Mouse (Mus musculus): ENCODE measurements around the gene Stk39. TPM values are rescaled to one million over a fixed set of nuclear protein-coding genes. Genes with fewer than 3 reads are reported as not detected.

The Stk39 gene
- polyA plus RNA-seq, 1 experiment from 2014 or later, result 39.0 TPM

GRCm38 (mm10) chr2:68296743-68297142, 175.3 kb downstream of the Stk39 start:
- no peaks in the 10 kb centered on the region for H3K27me3 ChIP-seq (ENCODE audit: control insufficient read depth, insufficient read depth, low read length)
- H3K4me3 ChIP-seq (replicated peaks; ENCODE audit: low read depth, low read length), result no peak overlapping the region
- no peaks in the 10 kb centered on the region for H3K9me3 ChIP-seq (ENCODE audit: control insufficient read depth, low read length)
- H3K9ac ChIP-seq (replicated peaks; ENCODE audit: low read length), result no peak overlapping the region
- peaks cover 1% of the 10 kb centered on the region; the same call in 1 of the 2 replicates for H3K4me1 ChIP-seq (ENCODE audit: control insufficient read depth, insufficient read depth, low read length)
- ATAC-seq (ENCODE audit: low FRiP score, low TSS enrichment) (no peak), DNase-seq (no peak)
- 90% methylated on average over 2 of the region's 2 CpGs for WGBS
- peaks cover 5% of the 10 kb centered on the region; the same call in 1 of the 2 replicates for H3K36me3 ChIP-seq (ENCODE audit: control insufficient read depth, insufficient read depth, low read length)
- H3K27ac ChIP-seq (replicated peaks; ENCODE audit: low read depth, low read length), result no peak overlapping the region
- H3K4me2 ChIP-seq (ENCODE audit: low read length), result no peak overlapping the region

DNA sequence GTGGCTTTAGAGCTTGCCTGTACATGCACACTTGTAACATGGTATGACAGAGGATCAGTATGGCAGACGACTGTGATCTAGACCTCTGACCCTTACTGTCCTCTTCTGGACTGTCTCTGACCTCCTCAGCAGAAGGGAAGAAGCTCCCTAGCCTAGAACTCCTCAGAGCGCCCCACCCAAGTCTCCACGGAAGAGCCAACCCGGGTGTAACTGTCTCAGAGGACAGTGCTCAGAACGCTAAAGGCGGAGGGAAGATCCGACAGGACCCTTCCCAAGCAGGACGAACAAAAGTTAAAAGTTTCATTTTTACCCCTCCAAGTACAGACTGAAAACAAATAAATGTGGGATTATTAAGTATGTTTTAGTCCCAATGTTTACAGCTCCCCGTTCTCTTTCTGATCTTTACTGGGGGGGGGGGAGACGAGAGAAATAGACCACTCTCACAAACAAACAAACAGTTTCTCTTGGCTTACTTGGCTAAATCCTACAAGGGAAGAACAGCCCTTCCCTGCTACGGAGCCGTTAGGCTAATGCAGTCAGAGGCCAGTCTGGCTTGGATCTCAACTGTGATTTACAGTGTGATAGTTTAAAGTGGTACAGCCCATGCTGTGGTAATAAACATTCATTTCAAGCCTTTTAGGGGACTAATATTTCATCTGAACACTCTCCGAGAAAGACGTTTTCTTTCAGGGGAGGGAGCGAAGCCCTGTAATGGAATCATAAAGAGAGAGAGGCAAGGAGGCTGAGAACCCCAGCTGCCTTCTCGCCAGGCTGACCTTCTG, 179.3 kb downstream of the Stk39 start:
- 88% methylated on average over 16 of the region's 16 CpGs for WGBS
- DNase-seq (no peak), ATAC-seq (ENCODE audit: low FRiP score, low TSS enrichment) (no peak)
- no peaks in the 10 kb centered on the region for H3K27me3 ChIP-seq (ENCODE audit: control insufficient read depth, insufficient read depth, low read length)
- H3K4me1 ChIP-seq (ENCODE audit: control insufficient read depth, insufficient read depth, low read length), result no peaks in the 10 kb centered on the region
- H3K4me2 ChIP-seq (ENCODE audit: low read length), result no peak overlapping the region
- H3K27ac ChIP-seq (replicated peaks; ENCODE audit: low read depth, low read length), result no peak overlapping the region
- H3K4me3 ChIP-seq (replicated peaks; ENCODE audit: low read depth, low read length), result no peak overlapping the region
- no peaks in the 10 kb centered on the region for H3K9me3 ChIP-seq (ENCODE audit: control insufficient read depth, low read length)
- no peaks in the 10 kb centered on the region for H3K36me3 ChIP-seq (ENCODE audit: control insufficient read depth, insufficient read depth, low read length)
- no peak overlapping the region for H3K9ac ChIP-seq (replicated peaks; ENCODE audit: low read length)

GRCm38 (mm10) chr2:68291895-68292294, 180.2 kb downstream of the Stk39 start:
- H3K4me1 ChIP-seq (ENCODE audit: control insufficient read depth, insufficient read depth, low read length), result no peaks in the 10 kb centered on the region
- no peaks in the 10 kb centered on the region for H3K36me3 ChIP-seq (ENCODE audit: control insufficient read depth, insufficient read depth, low read length)
- H3K4me3 ChIP-seq (replicated peaks; ENCODE audit: low read depth, low read length), result no peak overlapping the region
- ATAC-seq (ENCODE audit: low FRiP score, low TSS enrichment) (no peak), DNase-seq (no peak)
- no peak overlapping the region for H3K27ac ChIP-seq (replicated peaks; ENCODE audit: low read depth, low read length)
- H3K9me3 ChIP-seq (ENCODE audit: control insufficient read depth, low read length), result no peaks in the 10 kb centered on the region
- H3K27me3 ChIP-seq (ENCODE audit: control insufficient read depth, insufficient read depth, low read length), result no peaks in the 10 kb centered on the region
- H3K9ac ChIP-seq (replicated peaks; ENCODE audit: low read length), result no peak overlapping the region
- 55% methylated on average over 5 of the region's 5 CpGs for WGBS
- no peak overlapping the region for H3K4me2 ChIP-seq (ENCODE audit: low read length)

GRCm38 (mm10) chr2:68289961-68290360, 182.1 kb downstream of the Stk39 start:
- no peaks in the 10 kb centered on the region for H3K4me1 ChIP-seq (ENCODE audit: control insufficient read depth, insufficient read depth, low read length)
- DNase-seq (no peak), ATAC-seq (ENCODE audit: low FRiP score, low TSS enrichment) (no peak)
- H3K27ac ChIP-seq (replicated peaks; ENCODE audit: low read depth, low read length), result no peak overlapping the region
- H3K27me3 ChIP-seq (ENCODE audit: control insufficient read depth, insufficient read depth, low read length), result no peaks in the 10 kb centered on the region
- H3K4me2 ChIP-seq (ENCODE audit: low read length), result no peak overlapping the region
- H3K9me3 ChIP-seq (ENCODE audit: control insufficient read depth, low read length), result no peaks in the 10 kb centered on the region
- 38% methylated on average over 4 of the region's 4 CpGs for WGBS
- H3K9ac ChIP-seq (replicated peaks; ENCODE audit: low read length), result no peak overlapping the region
- no peak overlapping the region for H3K4me3 ChIP-seq (replicated peaks; ENCODE audit: low read depth, low read length)
- H3K36me3 ChIP-seq (ENCODE audit: control insufficient read depth, insufficient read depth, low read length), result no peaks in the 10 kb centered on the region

- no peak overlapping the region for H3K4me2 ChIP-seq (ENCODE audit: low read length)
- H3K4me3 ChIP-seq (replicated peaks; ENCODE audit: low read depth, low read length), result no peak overlapping the region
- 88% methylated on average over 10 of the region's 10 CpGs for WGBS
- H3K9me3 ChIP-seq (ENCODE audit: control insufficient read depth, low read length), result no peaks in the 10 kb centered on the region
- DNase-seq (no peak), ATAC-seq (ENCODE audit: low FRiP score, low TSS enrichment) (no peak)
- no peaks in the 10 kb centered on the region for H3K36me3 ChIP-seq (ENCODE audit: control insufficient read depth, insufficient read depth, low read length)
- H3K9ac ChIP-seq (replicated peaks; ENCODE audit: low read length), result no peak overlapping the region
- no peak overlapping the region for H3K27ac ChIP-seq (replicated peaks; ENCODE audit: low read depth, low read length)
- no peaks in the 10 kb centered on the region for H3K4me1 ChIP-seq (ENCODE audit: control insufficient read depth, insufficient read depth, low read length)
- H3K27me3 ChIP-seq (ENCODE audit: control insufficient read depth, insufficient read depth, low read length), result no peaks in the 10 kb centered on the region
These were observed 182.9 kb downstream of the Stk39 start for GRCm38 (mm10) chr2:68289177-68289576.

- DNase-seq (no peak), ATAC-seq (ENCODE audit: low FRiP score, low TSS enrichment) (no peak)
- Histone ChIP-seq H3K4me2 (ENCODE audit: low read length) (no peak overlapping the region), H3K27me3 (ENCODE audit: control insufficient read depth, insufficient read depth, low read length) (no peaks in the 10 kb centered on the region), H3K9ac (replicated peaks; ENCODE audit: low read length) (no peak overlapping the region), H3K9me3 (ENCODE audit: control insufficient read depth, low read length) (no peaks in the 10 kb centered on the region), H3K4me3 (replicated peaks; ENCODE audit: low read depth, low read length) (no peak overlapping the region), H3K27ac (replicated peaks; ENCODE audit: low read depth, low read length) (no peak overlapping the region), H3K4me1 (ENCODE audit: control insufficient read depth, insufficient read depth, low read length) (no peaks in the 10 kb centered on the region), H3K36me3 (ENCODE audit: control insufficient read depth, insufficient read depth, low read length) (no peaks in the 10 kb centered on the region)
- WGBS, result 98% methylated on average over 10 of the region's 10 CpGs
These were observed 184.0 kb downstream of the Stk39 start for GRCm38 (mm10) chr2:68288106-68288505.

- Histone ChIP-seq H3K9ac (replicated peaks; ENCODE audit: low read length) (no peak overlapping the region), H3K27me3 (ENCODE audit: control insufficient read depth, insufficient read depth, low read length) (no peaks in the 10 kb centered on the region), H3K4me2 (ENCODE audit: low read length) (no peak overlapping the region), H3K4me3 (replicated peaks; ENCODE audit: low read depth, low read length) (no peak overlapping the region), H3K36me3 (ENCODE audit: control insufficient read depth, insufficient read depth, low read length) (0 out of 2 replicates have a peak, but pooled peaks cover 3% of the 10 kb centered on the region), H3K4me1 (ENCODE audit: control insufficient read depth, insufficient read depth, low read length) (no peaks in the 10 kb centered on the region), H3K9me3 (ENCODE audit: control insufficient read depth, low read length) (peaks cover 4% of the 10 kb centered on the region; the same call in 1 of the 2 replicates), H3K27ac (replicated peaks; ENCODE audit: low read depth, low read length) (no peak overlapping the region)
- DNase-seq, result no peak
- ATAC-seq (ENCODE audit: low FRiP score, low TSS enrichment), result no peak
- 91% methylated on average over 2 of the region's 2 CpGs for WGBS
These were observed 187.7 kb downstream of the Stk39 start for GRCm38 (mm10) chr2:68284391-68284790.

DNA sequence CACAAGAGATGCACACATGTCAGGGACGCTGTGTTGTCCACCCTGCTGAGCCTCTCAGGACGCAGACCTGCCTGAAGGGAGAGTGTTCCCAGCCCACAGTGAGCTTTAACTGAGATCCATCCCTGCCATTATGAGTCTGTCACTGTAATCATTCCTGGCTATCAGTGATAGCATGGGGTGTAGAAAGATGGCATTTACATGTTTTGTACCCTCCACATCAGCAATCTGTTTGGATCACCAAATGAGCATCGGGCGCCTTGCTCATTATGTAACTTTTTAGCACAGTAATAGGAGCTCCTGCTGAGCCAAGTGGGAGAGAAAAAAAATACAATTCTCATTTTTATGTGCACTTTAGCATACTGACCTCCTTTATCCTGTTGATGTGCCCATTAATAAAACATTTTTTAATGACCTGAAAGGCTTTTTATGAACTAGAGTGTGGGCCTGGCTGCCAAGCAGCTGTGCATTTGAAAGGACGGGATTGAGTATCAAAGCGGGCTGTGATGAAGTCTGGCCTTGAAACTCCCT, 189.0 kb downstream of the Stk39 start:
- Histone ChIP-seq H3K36me3 (ENCODE audit: control insufficient read depth, insufficient read depth, low read length) (0 out of 2 replicates have a peak, but pooled peaks cover 3% of the 10 kb centered on the region), H3K27me3 (ENCODE audit: control insufficient read depth, insufficient read depth, low read length) (no peaks in the 10 kb centered on the region), H3K4me2 (ENCODE audit: low read length) (no peak overlapping the region), H3K4me1 (ENCODE audit: control insufficient read depth, insufficient read depth, low read length) (no peaks in the 10 kb centered on the region), H3K27ac (replicated peaks; ENCODE audit: low read depth, low read length) (no peak overlapping the region), H3K9ac (replicated peaks; ENCODE audit: low read length) (no peak overlapping the region), H3K4me3 (replicated peaks; ENCODE audit: low read depth, low read length) (no peak overlapping the region), H3K9me3 (ENCODE audit: control insufficient read depth, low read length) (peaks cover 4% of the 10 kb centered on the region; the same call in 1 of the 2 replicates)
- 58% methylated on average over 6 of the region's 6 CpGs for WGBS
- DNase-seq (no peak), ATAC-seq (ENCODE audit: low FRiP score, low TSS enrichment) (peak; percentile 37; the same call in 1 of the 2 replicates)

- H3K4me3 ChIP-seq (replicated peaks; ENCODE audit: low read depth, low read length), result no peak overlapping the region
- 0 out of 2 replicates have a peak, but pooled peaks cover 3% of the 10 kb centered on the region for H3K36me3 ChIP-seq (ENCODE audit: control insufficient read depth, insufficient read depth, low read length)
- H3K27me3 ChIP-seq (ENCODE audit: control insufficient read depth, insufficient read depth, low read length), result no peaks in the 10 kb centered on the region
- DNase-seq, result no peak
- no peak overlapping the region for H3K4me2 ChIP-seq (ENCODE audit: low read length)
- peaks cover 4% of the 10 kb centered on the region; the same call in 1 of the 2 replicates for H3K9me3 ChIP-seq (ENCODE audit: control insufficient read depth, low read length)
- no peak overlapping the region for H3K27ac ChIP-seq (replicated peaks; ENCODE audit: low read depth, low read length)
- no peak overlapping the region for H3K9ac ChIP-seq (replicated peaks; ENCODE audit: low read length)
- 90% methylated on average over 3 of the region's 3 CpGs for WGBS
- ATAC-seq (ENCODE audit: low FRiP score, low TSS enrichment), result no peak
- no peaks in the 10 kb centered on the region for H3K4me1 ChIP-seq (ENCODE audit: control insufficient read depth, insufficient read depth, low read length)
These were observed 190.5 kb downstream of the Stk39 start for GRCm38 (mm10) chr2:68281575-68281974.

Measured in midbrain, embryonic 14.5 days (tissue).